Mouse (Mus musculus) midbrain, postnatal 0 days (tissue): ENCODE results near the gene Gm42715. TPM values are rescaled to one million over a fixed set of nuclear protein-coding genes. Genes with fewer than 3 reads are reported as not detected.

ENCODE experiments used
- ATAC-seq: fragments of 200-750 bp; cut with Nextera tagmentation; 2 replicates; pipeline ENCODE4 v1.8.0; 2017; ENCODE audit warnings: moderate number of reproducible peaks, mild to moderate bottlenecking, moderate TSS enrichment, moderate library complexity; ENCODE audit not compliant: low FRiP score
- DNase-seq: peaks from one replicate; pipeline ENCODE4 v3.0.0-alpha.2; 2015; ENCODE audit warnings: low spot score
- H3K27ac ChIP-seq: fragments of 300-500 bp; sonication (generic); 2 replicates; pipeline ENCODE4 v1.5.1; 2014; ENCODE audit warnings: low read depth, mild to moderate bottlenecking, low read length, mixed read lengths
- H3K27me3 ChIP-seq: fragments of 300-500 bp; sonication (generic); 2 replicates; pipeline ENCODE4 v1.6.1; 2014; ENCODE audit warnings: low read length, control low read depth, mixed read lengths; ENCODE audit not compliant: insufficient read depth
- H3K36me3 ChIP-seq: fragments of 300-500 bp; sonication (generic); 2 replicates; pipeline ENCODE4 v1.6.1; 2014; ENCODE audit warnings: low read length, control low read depth, mixed read lengths; ENCODE audit not compliant: insufficient read depth
- H3K4me1 ChIP-seq: fragments of 300-500 bp; sonication (generic); 2 replicates; pipeline ENCODE4 v1.6.1; 2014; ENCODE audit warnings: mild to moderate bottlenecking, control low read depth, antibody characterized with exemption, low read length, mixed read lengths; ENCODE audit not compliant: insufficient read depth
- H3K4me2 ChIP-seq: fragments of 300-500 bp; sonication (generic); 2 replicates; pipeline ENCODE4 v1.6.1; 2014; ENCODE audit warnings: low read depth, mild to moderate bottlenecking, low read length, mixed read lengths; ENCODE audit not compliant: poor library complexity, severe bottlenecking
- H3K4me3 ChIP-seq: fragments of 300-500 bp; sonication (generic); 2 replicates; pipeline ENCODE4 v1.5.1; 2014; ENCODE audit warnings: low read depth, mild to moderate bottlenecking, low read length, moderate library complexity
- H3K9ac ChIP-seq: fragments of 300-500 bp; sonication (generic); replicated peaks from 2 replicates; pipeline ENCODE4 v1.6.1; 2014; ENCODE audit warnings: mild to moderate bottlenecking, low read length, moderate library complexity, mixed read lengths; ENCODE audit not compliant: poor library complexity, severe bottlenecking
- H3K9me3 ChIP-seq: fragments of 300-500 bp; sonication (generic); 2 replicates; pipeline ENCODE4 v1.6.1; 2016; ENCODE audit warnings: low read length, control low read depth
- CTCF ChIP-seq: IDR thresholded peaks from 2 replicates; pipeline ENCODE4 v1.5.1; 2016; ENCODE audit warnings: antibody characterized with exemption, mild to moderate bottlenecking
- WGBS: fragments of 180-500 bp; shearing (Covaris S2); extraction: QIAGEN DNeasy Blood & Tissue Kit; methylation state at CpG from one replicate; pipeline ENCODE4 v1.1.7; 2014; 5-methylcytosine and 5-hydroxymethylcytosine counted together
- polyA plus RNA-seq: library from polyadenylated mRNA; unstranded; fragments of >200 nt; fragmentation: Nextera tagmentation; extraction: Ambion mirVana; gene quantifications from 2 replicates; pipeline ENCODE4 v1.2.1, GENCODE M21; 2015
- total RNA-seq: library from RNA; depleted of rRNA; stranded (reverse); fragments of >200 nt; gene quantifications from 2 replicates; pipeline ENCODE4 v1.2.3, GENCODE M21; 2014

Gene Gm42715
- total and polyA plus RNA-seq, 2 experiments from 2014 or later = 11.4 to 19.6 TPM

DNA sequence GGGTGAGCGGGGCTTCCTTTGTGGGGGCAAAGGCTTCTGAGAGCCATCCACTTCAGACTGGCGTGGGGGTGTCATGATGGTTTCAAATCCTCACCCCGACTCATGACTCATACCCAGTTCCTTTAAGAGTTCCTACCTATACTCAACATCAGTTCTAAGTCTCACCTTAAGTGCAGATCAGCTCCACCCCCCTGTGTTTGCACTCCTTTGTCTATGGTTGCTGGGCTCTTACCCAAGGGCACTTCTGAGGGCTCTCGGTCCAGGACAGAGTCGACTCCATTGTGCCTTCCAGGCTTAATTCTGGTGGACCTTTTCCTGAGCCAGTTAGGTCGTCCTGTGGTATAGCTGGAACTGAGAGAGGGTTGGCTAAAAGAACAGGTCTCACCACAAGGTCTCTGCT is 87.8 kb downstream of the Gm42715 start:
- no peak overlapping the region for H3K4me2 ChIP-seq
- 85% methylated on average over 6 of the region's 6 CpGs for WGBS
- no peak overlapping the region for H3K9ac ChIP-seq
- ATAC-seq = no peak
- no peaks in the 10 kb centered on the region for H3K9me3 ChIP-seq
- no peak overlapping the region for H3K4me3 ChIP-seq
- no peaks in the 10 kb centered on the region for H3K4me1 ChIP-seq
- no peak for TF ChIP-seq CTCF
- H3K27me3 ChIP-seq = no peaks in the 10 kb centered on the region
- H3K36me3 ChIP-seq = peaks cover 78% of the 10 kb centered on the region
- no peak overlapping the region for H3K27ac ChIP-seq
- DNase-seq = no peak

DNA sequence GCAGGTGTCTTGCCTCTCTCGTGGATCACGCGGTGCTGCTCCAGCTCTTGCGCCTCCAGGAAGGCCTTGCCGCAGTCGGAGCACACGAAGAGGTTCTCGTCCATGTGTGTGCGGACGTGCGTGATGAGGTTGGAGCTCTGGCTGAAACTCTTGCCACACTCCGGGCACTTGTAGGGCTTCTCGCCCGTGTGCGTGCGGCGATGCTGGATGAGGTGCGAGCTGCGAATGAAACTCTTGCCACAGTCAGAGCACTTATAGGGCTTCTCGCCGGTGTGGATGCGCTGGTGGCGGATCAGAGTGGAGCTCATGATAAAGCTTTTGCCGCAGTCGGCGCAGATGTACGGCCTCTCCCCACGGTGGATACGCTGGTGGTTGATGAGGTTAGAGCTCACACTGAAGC is 91.6 kb downstream of the Gm42715 start:
- Histone ChIP-seq H3K9me3 (no peaks in the 10 kb centered on the region), H3K4me2 (no peak overlapping the region), H3K4me1 (peaks cover 6% of the 10 kb centered on the region; the same call in 1 of the 2 replicates), H3K27me3 (no peaks in the 10 kb centered on the region), H3K4me3 (no peak overlapping the region), H3K27ac (no peak overlapping the region), H3K9ac (no peak overlapping the region), H3K36me3 (peaks cover 53% of the 10 kb centered on the region)
- DNase-seq (no peak), ATAC-seq (no peak)
- 96% methylated on average over 29 of the region's 29 CpGs for WGBS
- TF ChIP-seq CTCF = no peak

DNA sequence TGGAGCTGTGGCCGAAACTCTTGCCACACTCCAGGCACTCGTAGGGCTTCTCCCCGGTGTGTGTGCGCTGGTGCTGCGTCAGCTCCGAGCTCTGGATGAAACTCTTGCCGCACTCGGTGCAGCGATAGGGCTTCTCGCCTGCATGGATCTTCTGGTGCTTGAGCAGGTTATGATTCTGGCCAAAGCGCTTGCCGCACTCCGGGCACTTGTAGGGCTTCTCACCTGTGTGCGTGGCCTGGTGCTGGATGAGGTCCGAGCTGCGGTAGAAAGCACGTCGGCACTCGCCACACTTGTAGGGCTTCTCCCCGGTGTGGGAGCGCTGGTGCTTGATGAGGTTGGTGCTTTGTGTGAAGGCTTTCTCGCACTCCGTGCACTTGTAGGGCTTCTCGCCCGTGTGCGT is 92.2 kb downstream of the Gm42715 start:
- Histone ChIP-seq H3K27ac (no peak overlapping the region), H3K27me3 (no peaks in the 10 kb centered on the region), H3K36me3 (peaks cover 53% of the 10 kb centered on the region), H3K4me1 (peaks cover 6% of the 10 kb centered on the region; the same call in 1 of the 2 replicates), H3K4me3 (no peak overlapping the region), H3K9ac (no peak overlapping the region), H3K4me2 (no peak overlapping the region), H3K9me3 (no peaks in the 10 kb centered on the region)
- ATAC-seq = no peak
- 95% methylated on average over 26 of the region's 26 CpGs for WGBS
- no peak for TF ChIP-seq CTCF
- DNase-seq = no peak

DNA sequence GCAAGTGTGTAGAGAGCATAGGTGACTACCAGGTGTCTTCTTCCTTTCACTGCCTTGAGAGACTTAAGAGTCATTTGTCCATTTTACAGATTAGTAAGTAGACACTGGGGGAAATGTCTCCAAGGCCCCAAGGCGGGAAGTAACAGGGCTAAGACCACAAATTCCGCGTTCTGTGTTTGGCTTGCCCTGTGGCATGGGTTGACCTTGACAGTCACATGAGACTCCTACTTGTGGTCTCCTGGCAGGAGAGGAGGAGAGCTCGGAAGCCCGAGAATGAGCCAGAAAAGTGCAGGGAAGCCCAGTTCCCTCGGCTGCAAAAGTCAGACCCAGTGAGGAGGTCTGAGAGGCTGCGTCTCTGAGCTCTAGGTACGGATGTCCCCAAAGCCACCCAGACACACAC is 94.1 kb downstream of the Gm42715 start:
- Histone ChIP-seq H3K27ac (no peak overlapping the region), H3K9me3 (no peaks in the 10 kb centered on the region), H3K4me3 (peak overlapping the region; percentile 100; the same call in 1 of the 2 replicates), H3K4me1 (peaks cover 6% of the 10 kb centered on the region; the same call in 1 of the 2 replicates), H3K36me3 (peaks cover 38% of the 10 kb centered on the region), H3K27me3 (no peaks in the 10 kb centered on the region), H3K4me2 (peak overlapping the region; percentile 93; the same call in 1 of the 2 replicates), H3K9ac (peak overlapping the region; percentile 94; the same call in 1 of the 2 replicates)
- ATAC-seq (no peak), DNase-seq (no peak)
- WGBS = 89% methylated on average over 8 of the region's 8 CpGs
- no peak for TF ChIP-seq CTCF

DNA sequence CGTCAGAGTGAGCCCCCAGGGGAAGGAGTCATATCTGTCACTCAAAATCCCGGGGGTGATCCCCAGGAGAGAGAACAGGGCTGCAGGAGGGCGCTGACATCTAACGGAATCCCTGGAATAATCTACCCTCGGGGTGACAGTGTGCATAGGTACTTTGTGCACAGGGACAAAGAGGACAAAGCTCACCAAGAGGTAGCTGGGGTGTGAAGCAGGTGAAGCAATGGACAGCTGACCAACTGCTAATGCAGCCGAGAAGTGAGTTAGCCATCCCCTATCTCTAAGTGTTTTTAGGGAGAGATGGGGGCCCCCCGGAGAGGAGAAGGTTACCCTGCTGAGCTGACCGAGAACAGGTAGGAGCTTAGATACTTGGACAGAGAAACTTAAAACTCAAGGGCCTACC is 94.7 kb downstream of the Gm42715 start:
- Histone ChIP-seq H3K4me3 (peak overlapping the region; percentile 100), H3K9ac (peak overlapping the region; percentile 94), H3K9me3 (no peaks in the 10 kb centered on the region), H3K4me1 (peaks cover 6% of the 10 kb centered on the region; the same call in 1 of the 2 replicates), H3K4me2 (peak overlapping the region; percentile 93), H3K36me3 (peaks cover 33% of the 10 kb centered on the region), H3K27me3 (no peaks in the 10 kb centered on the region), H3K27ac (peak overlapping the region; percentile 96; the same call in 1 of the 2 replicates)
- 14% methylated on average over 8 of the region's 8 CpGs for WGBS
- no peak for DNase-seq
- no peak for ATAC-seq
- TF ChIP-seq CTCF = no peak

DNA sequence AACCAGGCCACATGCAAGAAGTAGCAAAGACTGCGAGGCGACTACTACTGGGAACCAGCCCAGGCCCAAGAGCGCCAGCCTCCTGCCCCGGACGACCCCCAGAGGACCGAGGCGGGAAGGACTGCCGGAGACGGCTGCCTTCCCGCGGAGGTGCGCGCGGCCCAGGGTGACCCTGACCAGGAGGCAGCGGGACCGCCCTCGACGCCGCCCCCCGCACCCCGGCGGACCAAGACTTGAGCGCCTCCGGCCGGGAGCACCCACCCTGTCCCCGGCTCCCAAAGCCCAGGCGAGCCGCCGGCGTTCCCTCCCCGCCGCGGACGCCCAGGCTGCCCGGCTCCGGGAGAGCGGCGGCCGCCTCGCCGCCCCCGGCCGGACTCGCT is 95.1 kb downstream of the Gm42715 start:
- under 1% methylated on average over 17 of the region's 44 CpGs for WGBS
- peaks cover 6% of the 10 kb centered on the region; the same call in 1 of the 2 replicates for H3K4me1 ChIP-seq
- peaks cover 30% of the 10 kb centered on the region for H3K36me3 ChIP-seq
- H3K9me3 ChIP-seq = no peaks in the 10 kb centered on the region
- DNase-seq (peak; percentile 11), ATAC-seq (0 out of 2 replicates have a peak, but pooled peaks have one; percentile 45)
- no peaks in the 10 kb centered on the region for H3K27me3 ChIP-seq
- TF ChIP-seq CTCF = no peak
- peak overlapping the region; percentile 100 for H3K4me3 ChIP-seq
- peak overlapping the region; percentile 94 for H3K9ac ChIP-seq
- peak overlapping the region; percentile 93 for H3K4me2 ChIP-seq
- H3K27ac ChIP-seq = peak overlapping the region; percentile 96
